Mouse (Mus musculus) liver, adult 2 months (tissue): ENCODE measurements around the gene Rala. TPM values are rescaled to one million over a fixed set of nuclear protein-coding genes. Genes with fewer than 3 reads are reported as not detected.

Experiments
- DNase-seq: peaks from one replicate; pipeline ENCODE4 v3.0.0-alpha.2; 2011; ENCODE audit warnings: low read depth, low spot score; ENCODE audit errors: extremely low read depth
- H3K27ac ChIP-seq: fragments of 200-500 bp; replicated peaks from 2 replicates; pipeline ENCODE4 v1.5.1; 2012; ENCODE audit warnings: low read depth, mild to moderate bottlenecking, control low read depth, inconsistent platforms, low read length; ENCODE audit not compliant: insufficient read depth
- H3K27me3 ChIP-seq: fragments of 200-500 bp; 2 replicates; pipeline ENCODE4 v1.6.1; 2012; ENCODE audit warnings: mild to moderate bottlenecking, moderate library complexity, low read length, inconsistent platforms; ENCODE audit not compliant: control insufficient read depth, insufficient read depth
- H3K36me3 ChIP-seq: fragments of 200-500 bp; 2 replicates; pipeline ENCODE4 v1.6.1; 2012; ENCODE audit warnings: low read length, inconsistent platforms; ENCODE audit not compliant: control insufficient read depth, insufficient read depth
- H3K4me1 ChIP-seq: fragments of 200-500 bp; 2 replicates; pipeline ENCODE4 v1.6.1; 2011; ENCODE audit warnings: low read length; ENCODE audit not compliant: control insufficient read depth, insufficient read depth
- H3K4me3 ChIP-seq: fragments of 200-500 bp; 2 replicates; pipeline ENCODE4 v1.5.1; 2011; ENCODE audit warnings: low read depth, mild to moderate bottlenecking, control low read depth, low read length, moderate library complexity; ENCODE audit not compliant: insufficient read depth
- H3K79me2 ChIP-seq: fragments of 200-500 bp; 2 replicates; pipeline ENCODE4 v1.6.1; 2012; ENCODE audit warnings: inconsistent platforms, mild to moderate bottlenecking, low read length, moderate library complexity; ENCODE audit not compliant: control insufficient read depth, insufficient read depth
- H3K9ac ChIP-seq: fragments of 200-500 bp; 2 replicates; pipeline ENCODE4 v1.6.1; 2012; ENCODE audit warnings: low read depth, mild to moderate bottlenecking, control low read depth, inconsistent platforms, low read length
- CTCF ChIP-seq: fragments of 200-500 bp; IDR thresholded peaks from 2 replicates; pipeline ENCODE4 v1.5.1; 2011; ENCODE audit warnings: low read depth, low read length, control low read depth
- POLR2A ChIP-seq: fragments of 200-500 bp; IDR thresholded peaks from 2 replicates; pipeline ENCODE4 v1.6.1; 2011; ENCODE audit warnings: low read length, control low read depth; ENCODE audit not compliant: insufficient read depth; ENCODE audit errors: extremely low read depth
- WGBS: fragments of 180-500 bp; shearing (Covaris S2); methylation state at CpG from one replicate; pipeline ENCODE4 v1.1.7; 2018; 5-methylcytosine and 5-hydroxymethylcytosine counted together
- polyA plus RNA-seq: library from polyadenylated mRNA; depleted of rRNA; stranded (reverse); fragments of >200 nt; gene quantifications from 2 replicates; pipeline ENCODE4 v1.2.3, GENCODE M21; 2012; rRNA removed
- total RNA-seq: library from RNA; depleted of rRNA; stranded (reverse); fragments of >200 nt; gene quantifications from 2 replicates; pipeline ENCODE4 v1.2.3, GENCODE M21; 2014; rRNA removed

Rala gene
- total RNA-seq (15.6 and 17.3 TPM in 2 replicates), polyA plus RNA-seq (8.5 and 9.3 TPM in 2 replicates)

GRCm38 (mm10) chr13:17944078-17944917 lies at the start of gene Rala:
Gene Rala, minus strand, starts transcription at chr13:17944239.
- peak; percentile 66 for DNase-seq
- H3K27me3 ChIP-seq, result no peaks in the 10 kb centered on the region
- peak within 1 kb of the TSS; percentile 78 for H3K4me3 ChIP-seq
- H3K27ac ChIP-seq, result peak within 1 kb of the TSS; percentile 73
- WGBS, result 5% methylated on average over 58 of the region's 69 CpGs
- peaks cover 10% of the 10 kb centered on the region; the same call in 1 of the 2 replicates for H3K79me2 ChIP-seq
- TF ChIP-seq CTCF (no peak), POLR2A (peak; percentile 72)
- H3K36me3 ChIP-seq, result no peaks in the 10 kb centered on the region
- peak within 1 kb of the TSS; percentile 74 for H3K9ac ChIP-seq
- peaks cover 6% of the 10 kb centered on the region; the same call in 1 of the 2 replicates for H3K4me1 ChIP-seq

- peak overlapping the region; percentile 91 for H3K4me3 ChIP-seq
- H3K36me3 ChIP-seq, result peaks cover 6% of the 10 kb centered on the region; the same call in 1 of the 2 replicates
- H3K79me2 ChIP-seq, result no peaks in the 10 kb centered on the region; the same call in 1 of the 2 replicates
- peaks cover 4% of the 10 kb centered on the region; the same call in 1 of the 2 replicates for H3K4me1 ChIP-seq
- peak overlapping the region; percentile 25 for H3K9ac ChIP-seq
- TF ChIP-seq CTCF, result no peak
- no peak for TF ChIP-seq POLR2A
- H3K27ac ChIP-seq, result no peak overlapping the region; the same call in 1 of the 2 replicates
- no peak for DNase-seq
- WGBS, result 35% methylated on average over 7 of the region's 7 CpGs
- no peaks in the 10 kb centered on the region for H3K27me3 ChIP-seq
Observed at GRCm38 (mm10) chr13:17993515-17993847, 49.4 kb upstream of the Rala start.

GRCm38 (mm10) chr13:17992697-17993514 lies 48.9 kb upstream of the Rala start, which contains the start of gene Yae1d1:
Gene Yae1d1, minus strand, starts transcription at chr13:17993349.
- H3K36me3 ChIP-seq, result peaks cover 6% of the 10 kb centered on the region; the same call in 1 of the 2 replicates
- H3K79me2 ChIP-seq, result no peaks in the 10 kb centered on the region; the same call in 1 of the 2 replicates
- WGBS, result under 1% methylated on average over 54 of the region's 54 CpGs
- H3K4me3 ChIP-seq, result peak within 1 kb of the TSS; percentile 91
- no peaks in the 10 kb centered on the region for H3K27me3 ChIP-seq
- DNase-seq, result peak; percentile 62
- H3K4me1 ChIP-seq, result peaks cover 4% of the 10 kb centered on the region; the same call in 1 of the 2 replicates
- TF ChIP-seq CTCF (peak; percentile 57), POLR2A (0 out of 2 replicates have a peak, but pooled peaks have one; percentile 11)
- peak within 1 kb of the TSS; percentile 65 for H3K27ac ChIP-seq
- peak within 1 kb of the TSS; percentile 88 for H3K9ac ChIP-seq

GRCm38 (mm10) chr13:17992009-17992408 lies 48.0 kb upstream of the Rala start:
- no peak overlapping the region for H3K27ac ChIP-seq
- TF ChIP-seq POLR2A (no peak), CTCF (no peak)
- H3K9ac ChIP-seq, result no peak overlapping the region
- DNase-seq, result no peak
- H3K4me3 ChIP-seq, result no peak overlapping the region
- no peaks in the 10 kb centered on the region for H3K27me3 ChIP-seq
- H3K79me2 ChIP-seq, result no peaks in the 10 kb centered on the region; the same call in 1 of the 2 replicates
- H3K36me3 ChIP-seq, result peaks cover 13% of the 10 kb centered on the region; the same call in 1 of the 2 replicates
- peaks cover 4% of the 10 kb centered on the region; the same call in 1 of the 2 replicates for H3K4me1 ChIP-seq
- WGBS, result 51% methylated on average over 4 of the region's 4 CpGs

- TF ChIP-seq POLR2A (no peak), CTCF (peak; percentile 79)
- Histone ChIP-seq H3K36me3 (peaks cover 24% of the 10 kb centered on the region), H3K79me2 (no peaks in the 10 kb centered on the region), H3K4me1 (no peaks in the 10 kb centered on the region), H3K9ac (no peak overlapping the region), H3K4me3 (no peak overlapping the region), H3K27me3 (no peaks in the 10 kb centered on the region), H3K27ac (no peak overlapping the region)
- WGBS, result 41% methylated on average over 4 of the region's 4 CpGs
- peak; percentile 33 for DNase-seq
Observed at GRCm38 (mm10) chr13:17983194-17983593, 39.2 kb upstream of the Rala start.
